In genomic region chr5:28563401-28563800, GRCm38 (mm10) we compare ENCODE assay signal across 13 mouse cellular contexts.
DNase-seq lines count a peak whose midpoint lies in the region; ATAC-seq and TF ChIP-seq lines count a peak whose summit lies in the region.
"Had no signal": no experiment of that assay in that cellular context is flagged by ENCODE, and none has a peak within 500 bp of the region (broad histone marks: within the 10 kb centered on the region; RNA-seq: fewer than 3 reads in every experiment).

No protein-coding gene starts in this region.

- no peaks in the 10 kb centered on the region for H3K36me3 ChIP-seq in midbrain, embryonic 10.5 days
- H3K36me3 ChIP-seq in midbrain, embryonic 15.5 days (replicated peaks): no peaks in the 10 kb centered on the region
- H3K36me3 ChIP-seq in lung, embryonic 15.5 days: no peaks in the 10 kb centered on the region
- no peaks in the 10 kb centered on the region for H3K36me3 ChIP-seq in stomach, postnatal 0 days (ENCODE audit: control insufficient read depth, insufficient read depth, low read length)
- no peaks in the 10 kb centered on the region for H3K36me3 ChIP-seq in forebrain, embryonic 16.5 days (ENCODE audit: control insufficient read depth, insufficient read depth)
- H3K36me3 ChIP-seq: heart, embryonic 10.5 days; kidney, embryonic 15.5 days; neural tube, embryonic 12.5 days had no signal

- no peak for TF ChIP-seq EP300 in stomach, postnatal 0 days (optimal IDR thresholded peaks at IDR 0.05)

- DNase-seq in midbrain, embryonic 10.5 days (ENCODE audit: low spot score): peak; percentile 24
- peak; percentile 22 for DNase-seq in large intestine, adult 2 months (ENCODE audit: low read depth, low spot score)
- DNase-seq in stomach, postnatal 0 days (ENCODE audit: low spot score): peak; percentile 75
- no peak for DNase-seq in cerebellum, adult 8-10 months
- DNase-seq: cerebellum, postnatal 36 days; midbrain, embryonic 14.5 days had no signal

- H3K9ac ChIP-seq in midbrain, embryonic 15.5 days: no peak overlapping the region
- no peak overlapping the region for H3K9ac ChIP-seq in lung, embryonic 15.5 days
- H3K9ac ChIP-seq in stomach, postnatal 0 days (ENCODE audit: low read length): no peak overlapping the region
- H3K9ac ChIP-seq in forebrain, embryonic 16.5 days (replicated peaks; ENCODE audit: low read depth, low read length): no peak overlapping the region
- H3K9ac ChIP-seq: kidney, embryonic 15.5 days; neural tube, embryonic 12.5 days had no signal

- H3K4me1 ChIP-seq in midbrain, embryonic 10.5 days: peaks cover 29% of the 10 kb centered on the region
- H3K4me1 ChIP-seq in midbrain, embryonic 15.5 days: no peaks in the 10 kb centered on the region
- H3K4me1 ChIP-seq in lung, embryonic 15.5 days: peaks cover 8% of the 10 kb centered on the region
- H3K4me1 ChIP-seq in stomach, postnatal 0 days (replicated peaks; ENCODE audit: control insufficient read depth, insufficient read depth): no peaks in the 10 kb centered on the region
- no peaks in the 10 kb centered on the region for H3K4me1 ChIP-seq in forebrain, embryonic 16.5 days (replicated peaks; ENCODE audit: control insufficient read depth, insufficient read depth, low read length)
- H3K4me1 ChIP-seq: kidney, embryonic 15.5 days had no signal

- WGBS in midbrain, embryonic 10.5 days: 12% methylated on average over 3 of the region's 3 CpGs
- 8% methylated on average over 3 of the region's 3 CpGs for WGBS in midbrain, embryonic 15.5 days
- WGBS in large intestine, adult 2 months: 16% methylated on average over 3 of the region's 3 CpGs
- 19% methylated on average over 3 of the region's 3 CpGs for WGBS in lung, embryonic 15.5 days
- WGBS in stomach, postnatal 0 days: 7% methylated on average over 3 of the region's 3 CpGs
- 20% methylated on average over 3 of the region's 3 CpGs for WGBS in forebrain, embryonic 16.5 days

- no peak for ATAC-seq in midbrain, embryonic 15.5 days (replicated peaks)
- peak; percentile 79 for ATAC-seq in lung, embryonic 15.5 days (ENCODE audit: borderline replicate concordance, extremely low read depth, low FRiP score, low TSS enrichment)
- ATAC-seq in stomach, postnatal 0 days (ENCODE audit: low FRiP score, low TSS enrichment): peak; percentile 92
- no peak for ATAC-seq in forebrain, embryonic 16.5 days

- no peaks in the 10 kb centered on the region for H3K27me3 ChIP-seq in midbrain, embryonic 10.5 days (ENCODE audit: low read depth, poor library complexity, severe bottlenecking)
- no peaks in the 10 kb centered on the region for H3K27me3 ChIP-seq in midbrain, embryonic 15.5 days (replicated peaks)
- H3K27me3 ChIP-seq in lung, embryonic 15.5 days: no peaks in the 10 kb centered on the region
- no peaks in the 10 kb centered on the region for H3K27me3 ChIP-seq in stomach, postnatal 0 days (ENCODE audit: control insufficient read depth, insufficient read depth, low read length)
- H3K27me3 ChIP-seq in forebrain, embryonic 16.5 days (replicated peaks; ENCODE audit: control insufficient read depth, insufficient read depth, low read length): no peaks in the 10 kb centered on the region
- H3K27me3 ChIP-seq: kidney, embryonic 15.5 days; neural tube, embryonic 12.5 days had no signal

- no peak overlapping the region for H3K4me2 ChIP-seq in midbrain, embryonic 15.5 days
- H3K4me2 ChIP-seq in lung, embryonic 15.5 days: no peak overlapping the region
- H3K4me2 ChIP-seq in stomach, postnatal 0 days (replicated peaks; ENCODE audit: low read depth): no peak overlapping the region
- H3K4me2 ChIP-seq in forebrain, embryonic 16.5 days (ENCODE audit: low read length): no peak overlapping the region
- H3K4me2 ChIP-seq: kidney, embryonic 15.5 days; neural tube, embryonic 12.5 days had no signal

- no peak for TF ChIP-seq CTCF in stomach, postnatal 0 days (IDR thresholded peaks at IDR 0.05; ENCODE audit: low read depth)

- H3K9me3 ChIP-seq in midbrain, embryonic 10.5 days (replicated peaks): no peaks in the 10 kb centered on the region
- no peaks in the 10 kb centered on the region for H3K9me3 ChIP-seq in midbrain, embryonic 15.5 days
- H3K9me3 ChIP-seq in lung, embryonic 15.5 days: no peaks in the 10 kb centered on the region
- no peaks in the 10 kb centered on the region for H3K9me3 ChIP-seq in stomach, postnatal 0 days (ENCODE audit: control insufficient read depth, low read length)
- no peaks in the 10 kb centered on the region for H3K9me3 ChIP-seq in forebrain, embryonic 16.5 days (ENCODE audit: control insufficient read depth, low read length)
- H3K9me3 ChIP-seq: heart, embryonic 10.5 days; kidney, embryonic 15.5 days; neural tube, embryonic 12.5 days had no signal

- peak overlapping the region; percentile 46 for H3K27ac ChIP-seq in midbrain, embryonic 10.5 days (replicated peaks)
- no peak overlapping the region for H3K27ac ChIP-seq in midbrain, embryonic 15.5 days
- H3K27ac ChIP-seq in lung, embryonic 15.5 days: peak overlapping the region; percentile 86
- peak overlapping the region; percentile 53; the same call in 1 of the 2 replicates for H3K27ac ChIP-seq in stomach, postnatal 0 days (replicated peaks)
- H3K27ac ChIP-seq in forebrain, embryonic 16.5 days (ENCODE audit: low read length): no peak overlapping the region
- H3K27ac ChIP-seq: heart, embryonic 10.5 days; kidney, embryonic 15.5 days; left cerebral cortex, adult 2 months; neural tube, embryonic 12.5 days had no signal

- H3K4me3 ChIP-seq in midbrain, embryonic 10.5 days: no peak overlapping the region
- H3K4me3 ChIP-seq in midbrain, embryonic 15.5 days: no peak overlapping the region
- no peak overlapping the region for H3K4me3 ChIP-seq in lung, embryonic 15.5 days
- no peak overlapping the region for H3K4me3 ChIP-seq in stomach, postnatal 0 days (ENCODE audit: low read depth, low read length)
- no peak overlapping the region for H3K4me3 ChIP-seq in forebrain, embryonic 16.5 days (replicated peaks; ENCODE audit: low read length)
- H3K4me3 ChIP-seq: heart, embryonic 10.5 days; kidney, embryonic 15.5 days; left cerebral cortex, adult 2 months; neural tube, embryonic 12.5 days had no signal

Comparison
In these comparisons a context has a peak if more than half of its experiments do, and no peak if none do; other contexts are left out.
1. H3K27ac ChIP-seq: peak in midbrain, embryonic 10.5 days (single experiment), lung, embryonic 15.5 days (single experiment) and stomach, postnatal 0 days (single experiment); none in midbrain, embryonic 15.5 days (single experiment) and forebrain, embryonic 16.5 days (single experiment).
2. ATAC-seq: peak in lung, embryonic 15.5 days (single experiment) and stomach, postnatal 0 days (single experiment); none in midbrain, embryonic 15.5 days (single experiment) and forebrain, embryonic 16.5 days (single experiment).